Mouse (Mus musculus): ENCODE measurements around the gene Thyn1. TPM values are rescaled to one million over a fixed set of nuclear protein-coding genes. Genes with fewer than 3 reads are reported as not detected.

The Thyn1 gene
- 10 to 100 TPM; 17.5 to 23.4 TPM for total RNA-seq (2021)
- long read RNA-seq, experiment 1, transcript Thyn1-201 (8 exons, 918 nt), result major isoform, 8 of 15 reads
- long read RNA-seq, experiment 1, partial matches to known transcripts, result 3 of 15 reads
- long read RNA-seq, experiment 1, other reads (novel, unspliced or antisense), result 2 of 15 reads
- long read RNA-seq, experiment 2, transcript Thyn1-201 (8 exons, 918 nt), result major isoform, 7 of 19 reads
- long read RNA-seq, experiment 2, transcript Thyn1-203 (7 exons, 775 nt), result minor isoform, 5 of 19 reads
- long read RNA-seq, experiment 2, partial matches to known transcripts, result 4 of 19 reads
- long read RNA-seq, experiment 2, other reads (novel, unspliced or antisense), result 3 of 19 reads

DNA sequence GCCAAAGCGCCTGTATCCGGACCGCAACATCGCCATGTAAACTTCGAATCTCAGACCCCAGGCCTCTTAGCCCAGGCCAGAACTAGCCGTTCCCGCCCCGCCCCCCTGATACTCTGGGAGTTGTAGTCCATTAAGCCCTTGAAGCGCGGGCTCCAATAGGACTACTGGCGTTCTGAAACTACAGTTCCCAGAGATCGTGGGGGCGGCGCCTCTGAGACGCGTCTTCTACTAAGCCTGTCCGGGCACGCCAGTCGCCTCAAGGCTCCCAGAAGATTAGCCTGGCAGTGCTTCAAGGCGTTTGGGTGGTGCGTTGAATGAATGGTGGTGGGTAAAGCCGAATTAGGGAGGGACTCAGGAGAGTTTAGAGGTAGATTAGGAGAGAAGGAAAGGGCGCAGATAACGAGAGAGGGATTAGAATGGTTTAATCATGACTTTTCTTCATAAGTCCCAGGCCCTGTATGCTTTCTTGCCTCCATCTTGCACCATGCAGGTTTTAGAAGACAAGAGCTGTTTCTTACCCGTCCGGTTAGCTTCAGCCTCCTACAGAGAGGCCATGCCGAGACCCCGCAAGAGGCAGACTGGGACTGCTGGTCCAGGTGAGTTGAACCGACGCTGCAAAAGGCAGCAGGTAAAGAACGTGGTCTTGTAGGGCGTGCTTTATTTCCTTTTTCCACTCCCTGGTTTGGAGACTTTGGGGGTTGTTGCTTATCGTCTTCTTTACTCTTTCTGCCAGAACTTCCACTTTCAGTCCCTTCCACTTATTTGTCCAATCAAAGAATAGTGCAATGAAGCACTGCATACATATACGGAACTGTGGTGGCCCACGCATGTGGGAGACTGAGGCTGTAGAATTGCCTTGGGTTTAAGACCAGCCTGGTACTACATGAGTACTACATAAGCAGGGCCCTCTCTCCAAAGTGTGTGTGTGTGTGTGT is at the start of gene Thyn1, which contains the start of gene Acad8:
Gene Thyn1, plus strand, starts transcription at position 250 of the 935 bp plus-strand sequence.
Gene Acad8, minus strand, starts transcription at position 106 of the 935 bp plus-strand sequence.
- DNase-seq, result peak; percentile 87 to 93
- intact Hi-C loops (cut with DNase I), result no loop called here

DNA sequence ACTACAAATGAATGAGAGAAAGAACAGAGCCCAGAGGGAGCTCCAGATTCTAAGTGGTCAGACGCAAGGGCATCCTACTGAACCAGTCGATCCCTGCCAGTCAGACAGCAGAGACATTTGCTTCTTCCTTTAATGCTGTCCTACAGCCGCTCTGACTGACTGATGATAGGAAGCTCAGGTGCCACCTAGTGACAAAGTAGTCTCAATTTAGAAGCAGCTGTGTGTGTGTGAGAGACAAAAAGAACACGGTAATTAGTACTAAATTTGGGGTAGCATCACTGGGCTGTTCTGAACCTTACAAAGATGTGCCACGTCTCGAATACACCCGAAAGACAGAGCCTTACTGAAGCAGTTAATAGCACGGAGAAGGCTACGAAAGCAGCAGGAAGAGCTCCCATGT is 21.8 kb upstream of the Thyn1 start:
- no peak for DNase-seq
- intact Hi-C loops (cut with DNase I), result no loop called here

DNA sequence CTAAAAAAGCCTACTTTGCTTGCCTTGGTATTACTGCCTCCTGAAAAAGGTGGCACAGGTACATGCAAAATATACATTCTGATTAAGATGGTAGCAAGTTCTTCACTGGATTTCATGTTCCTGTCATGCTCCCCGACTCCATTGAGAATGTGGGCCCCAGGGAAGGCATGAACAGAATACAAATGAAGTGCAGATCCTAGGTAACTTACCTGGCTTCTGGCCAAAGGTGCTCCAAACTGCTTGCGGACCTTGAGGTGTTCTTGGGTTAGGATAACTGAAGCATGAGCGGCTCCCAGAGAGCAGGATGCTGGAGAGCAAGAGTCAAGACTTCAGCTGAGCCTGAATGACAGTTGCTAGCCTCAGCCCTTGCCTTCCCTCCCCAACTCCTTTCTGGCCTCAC is 20.7 kb upstream of the Thyn1 start:
- intact Hi-C loops (cut with DNase I), result no loop called here
- no peak for DNase-seq

DNA sequence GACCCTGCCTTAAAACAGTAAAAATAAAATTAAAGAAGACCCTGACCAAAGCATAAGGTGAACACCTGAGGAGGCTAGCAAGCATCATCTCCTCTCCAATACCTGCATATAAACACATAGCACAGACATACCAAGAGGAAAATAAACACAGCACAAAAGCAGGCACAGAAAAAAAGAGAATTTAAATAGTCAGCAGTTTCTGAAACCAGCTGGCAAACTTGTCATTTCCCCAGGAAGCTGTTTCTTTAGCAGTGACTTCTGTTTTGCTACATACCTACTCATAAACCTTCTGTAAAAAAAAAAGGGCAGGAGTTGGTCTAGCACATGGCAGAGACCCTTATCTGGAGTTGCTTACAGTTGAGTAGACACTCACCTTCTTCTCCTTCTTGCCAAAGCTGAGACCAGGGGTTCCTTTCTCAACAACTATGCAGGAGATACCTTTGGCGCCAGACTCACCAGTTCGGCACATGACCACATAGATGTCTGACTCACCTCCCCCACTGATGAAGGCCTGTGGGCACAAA is 14.4 kb upstream of the Thyn1 start:
- no peak for DNase-seq
- intact Hi-C loops (cut with DNase I), result no loop called here

DNA sequence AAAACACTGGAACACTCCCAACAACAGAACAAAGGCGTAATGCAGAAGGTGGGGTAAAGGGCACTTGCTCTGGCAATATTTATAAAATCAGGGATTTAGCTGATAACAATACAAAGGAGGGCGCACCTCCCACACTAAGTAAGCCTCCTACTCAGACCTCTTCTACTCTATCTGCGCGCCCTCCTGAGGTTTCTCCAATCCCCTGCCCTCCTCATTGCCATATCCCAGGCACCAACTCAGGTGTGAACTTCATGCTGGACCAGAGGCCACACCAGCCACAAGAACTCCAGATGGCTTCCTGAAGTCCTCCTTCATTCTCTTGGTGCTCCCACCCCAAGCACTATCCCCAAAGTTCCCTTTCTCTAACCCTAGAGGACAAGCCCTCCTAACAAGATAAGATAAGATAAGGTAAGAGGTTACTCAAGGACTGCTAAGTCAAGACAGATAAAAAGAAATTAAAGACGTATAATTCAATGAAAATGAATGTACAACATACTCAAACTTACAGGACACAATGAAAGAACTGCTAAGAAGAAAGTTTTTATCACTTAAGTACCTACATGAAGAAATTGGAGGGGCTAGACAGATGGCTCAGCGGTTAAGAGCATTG is 13.7 kb upstream of the Thyn1 start:
- intact Hi-C loops (cut with DNase I), result no loop called here
- DNase-seq, result no peak

DNA sequence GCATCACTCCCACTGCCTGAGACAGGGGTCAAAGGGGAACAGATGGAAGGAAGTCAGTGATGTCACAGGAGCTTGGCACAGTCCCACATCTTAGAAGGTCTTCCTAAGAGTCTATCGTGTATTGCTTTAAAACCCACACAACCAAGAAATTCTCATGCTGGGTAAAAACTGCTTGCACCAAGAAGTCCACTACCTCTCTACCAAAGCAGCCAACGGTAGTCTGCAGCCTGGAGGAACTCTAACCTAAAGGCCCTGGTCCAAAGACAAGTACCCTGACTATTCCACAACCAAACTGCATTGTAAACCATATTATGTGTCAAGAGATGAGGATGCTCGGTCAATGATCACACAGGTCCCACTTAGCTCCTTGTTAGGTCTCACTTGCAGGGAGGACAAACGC is 9.3 kb upstream of the Thyn1 start:
- intact Hi-C loops (cut with DNase I), result no loop called here
- DNase-seq, result no peak

DNA sequence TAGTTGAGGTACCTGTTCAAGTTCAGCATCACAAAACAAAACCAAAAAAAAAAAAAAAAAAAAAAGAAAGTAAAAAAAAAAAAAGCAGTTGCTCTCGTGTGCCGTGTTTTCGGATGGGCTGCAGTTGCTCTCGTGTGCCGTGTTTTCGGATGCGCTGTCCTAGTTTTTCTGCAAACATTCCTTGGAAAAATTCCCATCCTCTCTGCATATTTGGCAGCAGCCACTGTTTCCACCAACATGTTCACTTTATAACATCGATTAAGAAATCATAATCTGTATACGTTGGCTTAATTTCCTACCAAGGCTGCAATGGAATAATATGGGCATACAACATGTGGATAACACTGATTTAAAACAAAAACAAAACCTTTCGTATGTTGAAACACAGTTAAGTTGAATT is 6.4 kb upstream of the Thyn1 start:
- intact Hi-C loops (cut with DNase I), result no loop called here
- DNase-seq, result no peak

DNA sequence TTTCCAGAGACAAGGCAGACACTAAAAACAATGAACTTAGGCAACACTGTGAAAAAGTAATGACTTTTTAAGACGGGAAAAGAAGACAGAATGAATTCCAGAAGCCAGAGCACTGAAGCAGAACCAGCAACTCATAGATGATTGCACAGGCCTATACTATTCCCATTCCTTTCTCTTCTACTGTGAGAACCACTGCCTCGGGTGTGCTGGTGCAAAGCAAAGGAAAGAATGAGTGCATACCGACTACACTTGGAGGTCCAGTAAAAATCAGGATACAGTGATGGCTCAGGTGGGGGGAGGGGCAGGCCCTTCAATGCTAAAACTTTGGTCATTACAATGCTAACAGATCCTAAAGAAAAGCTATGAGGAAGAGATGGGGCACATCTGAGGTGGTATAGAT is 5.6 kb upstream of the Thyn1 start:
- DNase-seq, result no peak

DNA sequence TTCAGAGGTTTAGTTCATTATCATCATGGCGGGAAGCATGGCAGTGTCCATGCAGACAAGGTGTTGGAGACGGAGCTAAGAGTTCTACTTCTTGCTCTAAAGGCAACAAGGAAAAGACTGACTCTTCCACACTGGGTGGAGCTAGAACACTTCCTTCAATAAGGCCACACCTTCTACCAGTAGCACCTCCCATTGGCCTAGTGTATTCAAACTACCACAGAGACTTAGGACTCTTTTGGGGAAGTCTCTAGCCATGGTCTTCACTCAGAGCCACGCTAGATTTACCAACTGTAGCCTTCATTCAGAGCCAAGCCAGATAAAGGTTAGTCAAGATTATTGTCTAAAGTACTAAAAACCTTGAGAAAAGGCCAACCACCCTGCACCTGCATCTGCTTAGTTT is 2.4 kb upstream of the Thyn1 start:
- intact Hi-C loops (cut with DNase I), result no loop called here
- no peak for DNase-seq

More for the DNA sequence above, 5.6 kb upstream of the Thyn1 start:
- intact Hi-C loops (cut with DNase I), result no loop called here

DNA sequence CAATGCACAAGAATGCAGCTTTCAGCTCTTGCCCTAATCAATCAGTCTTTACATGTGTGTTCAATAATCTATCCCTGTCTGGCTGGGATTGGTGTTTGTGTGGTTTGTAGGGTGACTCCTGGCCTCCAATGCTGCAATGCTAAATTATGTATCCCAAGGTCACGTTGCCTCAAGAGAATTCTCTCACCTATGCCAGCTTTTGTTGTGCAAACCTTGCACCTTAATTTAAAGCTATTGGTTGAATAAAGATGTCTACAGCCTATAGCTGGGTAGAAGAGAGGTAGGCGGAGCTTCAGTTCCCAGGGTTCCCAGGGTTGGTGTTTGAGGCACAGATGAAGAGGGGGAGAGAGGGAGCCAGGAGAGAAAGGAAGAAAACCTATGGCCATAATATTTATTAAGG is 2.0 kb upstream of the Thyn1 start:
- no peak for DNase-seq
- intact Hi-C loops (cut with DNase I), result no loop called here

DNA sequence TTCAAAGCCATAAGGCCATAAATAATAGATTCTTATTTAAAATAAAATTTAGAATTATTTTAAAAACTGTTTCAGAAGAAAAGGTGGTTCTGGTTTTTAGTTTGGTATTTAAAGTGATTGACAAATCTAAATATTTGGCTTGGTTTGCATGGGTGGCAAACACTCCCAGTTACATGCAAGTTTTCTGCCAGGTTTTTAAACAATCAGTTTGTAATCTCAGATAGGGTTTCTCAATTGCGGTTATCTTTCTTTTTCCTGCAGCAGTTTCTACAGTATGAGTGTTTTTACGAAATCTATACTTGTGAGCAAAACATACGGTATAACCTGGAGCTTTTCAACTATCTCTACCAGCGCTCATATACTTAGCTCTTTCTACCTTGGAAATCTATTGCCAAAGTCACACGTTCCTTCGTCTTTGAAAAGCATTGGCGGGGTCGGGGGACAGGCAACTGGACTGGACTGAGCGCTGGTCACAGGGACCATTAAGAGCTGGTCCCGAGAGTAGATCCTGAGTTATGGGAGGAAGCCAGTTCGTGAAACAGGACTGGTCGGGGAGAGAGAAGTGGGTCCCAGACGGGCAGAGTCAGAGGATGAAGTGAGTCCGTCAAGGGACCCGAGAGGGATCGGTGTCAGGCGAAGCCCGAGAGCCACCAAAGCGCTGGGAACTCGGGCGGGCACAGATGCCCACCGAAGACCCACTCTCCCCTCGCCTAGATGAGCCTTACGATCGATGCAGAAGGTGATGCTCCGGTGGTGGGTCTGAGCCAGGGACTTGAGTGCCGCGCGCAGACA is 645 bp upstream of the Thyn1 start:
- peak in 1 of 2 experiments; percentile 8 for DNase-seq
- intact Hi-C loops (cut with DNase I), result no loop called here

DNA sequence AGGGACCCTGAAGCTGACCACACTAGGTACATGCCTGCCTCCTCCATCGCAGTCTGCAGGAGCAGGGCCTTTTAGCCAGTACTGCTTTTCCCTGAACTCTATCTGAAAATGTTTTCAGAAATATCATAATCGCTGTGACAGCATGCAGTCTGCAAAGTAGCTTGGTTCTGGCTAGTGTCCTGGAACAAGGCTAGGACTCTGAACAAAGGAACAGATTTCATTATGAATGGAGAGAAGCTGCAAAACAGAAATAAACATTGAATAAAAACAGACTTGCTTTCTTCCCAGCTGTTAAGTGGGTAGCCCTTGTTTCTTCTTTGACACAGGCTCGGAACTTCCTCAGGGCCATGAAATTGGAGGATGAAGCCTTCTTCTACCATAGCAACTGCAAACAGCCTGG is 5.7 kb downstream of the Thyn1 start:
- intact Hi-C loops (cut with DNase I), result no loop called here
- DNase-seq, result no peak

DNA sequence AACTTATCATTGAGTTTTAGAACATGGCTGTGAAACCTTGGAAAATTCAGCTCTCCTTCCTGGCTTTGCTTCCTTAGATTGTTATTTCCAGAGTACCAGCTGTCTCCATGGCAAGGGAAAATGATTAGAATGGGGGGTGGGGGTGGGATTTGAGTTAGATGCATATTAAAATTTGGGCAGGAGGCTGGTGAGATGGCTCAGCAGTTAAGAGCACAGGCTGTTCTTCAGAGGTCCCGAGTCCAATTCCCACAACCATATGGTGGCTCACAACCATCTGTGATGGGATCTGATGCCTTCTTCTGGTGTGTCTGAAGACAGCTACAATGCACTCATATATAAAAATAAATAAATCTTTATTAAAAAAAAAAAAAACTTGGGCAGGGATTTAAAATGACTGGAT is 6.4 kb downstream of the Thyn1 start:
- intact Hi-C loops (cut with DNase I), result no loop called here
- DNase-seq, result no peak

DNA sequence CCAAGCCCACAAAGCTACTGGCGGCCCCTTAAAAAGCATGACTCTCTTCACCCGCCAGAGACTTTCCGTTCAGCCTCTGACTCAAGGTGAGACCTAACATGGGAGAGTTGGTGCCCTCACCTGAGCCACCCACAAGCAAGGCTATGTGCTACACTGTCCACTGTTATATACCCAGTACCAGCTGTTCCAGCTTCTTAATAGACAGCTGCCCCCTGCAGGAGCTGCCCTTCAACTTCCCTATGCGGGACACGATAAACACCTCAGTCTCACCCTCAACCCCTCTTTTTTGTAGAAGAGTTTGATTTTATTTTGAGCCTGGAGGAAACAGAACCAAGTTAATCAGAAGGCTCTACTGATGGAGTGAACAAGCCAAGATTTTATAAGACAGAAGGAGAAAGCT is 7.4 kb downstream of the Thyn1 start:
- no peak for DNase-seq
- intact Hi-C loops (cut with DNase I), result no loop called here

DNA sequence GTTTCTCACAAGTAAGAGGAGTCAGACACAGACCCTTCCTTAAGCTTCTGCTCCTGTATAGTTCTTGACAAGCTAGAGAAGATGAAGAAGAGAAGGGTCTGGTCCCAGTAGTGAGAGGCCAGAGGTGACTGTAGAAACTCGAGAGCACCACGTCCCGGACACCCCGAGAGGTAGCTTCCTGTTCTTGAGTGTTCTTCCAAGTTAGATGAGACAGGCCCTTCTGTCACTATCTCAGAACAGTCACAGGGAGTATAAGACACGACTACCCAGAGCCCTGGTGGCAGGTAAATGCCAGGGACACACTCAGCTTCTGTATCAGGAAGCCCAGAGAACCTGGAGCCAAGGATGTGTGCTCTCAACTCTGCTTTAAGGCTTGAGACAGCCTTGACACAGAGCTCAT is 9.7 kb downstream of the Thyn1 start:
- DNase-seq, result no peak
- intact Hi-C loops (cut with DNase I), result no loop called here

DNA sequence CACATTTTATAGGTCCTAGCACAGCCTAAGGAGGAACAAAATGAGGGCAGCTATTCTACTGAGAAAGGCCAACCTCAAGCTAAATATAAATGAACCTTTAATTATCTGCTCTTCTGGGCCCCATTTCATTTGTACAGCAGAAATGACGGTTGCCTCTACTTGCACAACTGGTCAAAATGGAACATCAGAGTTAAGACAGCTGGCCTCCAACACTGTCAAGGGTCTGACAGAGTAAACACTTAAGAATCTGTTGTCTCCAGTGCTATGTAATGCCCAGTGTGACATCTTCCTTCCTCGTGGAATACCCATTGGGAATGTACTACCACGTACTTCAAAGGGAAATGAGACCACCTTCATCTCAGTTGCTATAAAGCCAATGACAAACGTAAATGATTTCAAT is 12.1 kb downstream of the Thyn1 start:
- no peak for DNase-seq
- intact Hi-C loops (cut with DNase I), result no loop called here

DNA sequence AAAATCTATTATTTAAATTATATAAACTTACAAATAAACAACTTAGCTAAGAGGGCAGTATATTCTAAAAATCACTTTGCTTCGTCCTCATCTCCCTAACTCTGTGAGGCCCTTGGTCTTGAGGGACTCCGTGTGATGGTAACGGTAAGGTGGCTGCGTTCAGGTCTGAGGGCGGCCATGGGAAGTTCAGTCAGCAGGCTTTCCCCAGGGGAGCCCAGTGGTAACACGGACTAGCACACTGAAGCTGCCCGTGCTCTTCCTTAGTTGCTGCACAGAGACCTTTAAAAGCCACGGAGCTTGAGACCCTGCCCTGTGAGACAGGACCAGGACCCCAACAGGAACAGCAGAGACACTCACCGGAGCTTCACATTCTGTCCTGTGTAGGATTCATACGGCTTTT is 19.5 kb downstream of the Thyn1 start:
- intact Hi-C loops (cut with DNase I), result no loop called here
- DNase-seq, result no peak

DNA sequence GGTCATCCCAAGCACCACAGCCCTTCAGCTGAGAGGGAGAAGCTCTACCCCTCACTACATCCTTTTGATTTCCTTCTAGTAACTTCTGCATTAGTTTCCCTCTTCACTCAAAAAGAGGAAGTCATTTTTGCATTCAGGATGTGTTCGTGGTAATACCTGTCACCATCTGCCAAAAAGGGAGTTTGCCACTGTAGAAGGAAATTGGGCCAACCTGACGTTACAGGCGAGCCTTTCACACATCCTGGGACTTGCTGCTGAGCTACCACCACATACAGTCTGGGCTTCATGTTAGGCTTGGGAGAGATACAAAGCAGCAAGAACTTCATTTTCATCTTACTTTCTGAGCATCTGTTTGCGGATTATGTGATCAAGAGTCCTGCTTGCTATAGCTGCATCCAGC is 24.2 kb downstream of the Thyn1 start:
- DNase-seq, result no peak
- intact Hi-C loops (cut with DNase I), result no loop called here

DNA sequence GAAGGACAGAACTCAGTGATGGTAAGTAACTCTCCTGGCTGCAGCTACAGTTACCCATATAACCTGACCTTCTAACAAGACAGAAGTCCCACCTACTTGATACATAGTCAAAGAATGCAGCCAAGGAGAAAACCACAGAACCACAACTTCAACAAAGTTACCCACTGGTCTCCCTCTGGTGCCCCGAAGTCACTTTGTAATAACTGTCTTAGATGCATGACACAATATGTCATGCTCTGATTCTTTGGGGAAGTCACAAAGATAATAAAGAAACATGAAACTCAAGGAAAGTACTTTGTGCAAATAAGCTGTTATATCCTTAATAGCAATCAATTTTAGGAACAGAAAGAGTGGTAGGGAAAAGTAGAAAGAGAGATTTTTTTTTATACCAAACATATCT is 27.2 kb downstream of the Thyn1 start:
- DNase-seq, result no peak
- intact Hi-C loops (cut with DNase I), result no loop called here
